Mouse (Mus musculus) myocyte (in vitro differentiated cells): ENCODE measurements around the gene BC030870. TPM values are rescaled to one million over a fixed set of nuclear protein-coding genes. Genes with fewer than 3 reads are reported as not detected.

Source experiments
- H3K27me3 ChIP-seq: one replicate; pipeline ENCODE4 v1.6.1; 2011; ENCODE audit not compliant: control insufficient read depth, insufficient read depth, insufficient read length
- H3K36me3 ChIP-seq: one replicate; pipeline ENCODE4 v1.6.1; 2011; ENCODE audit not compliant: control insufficient read depth, insufficient read depth
- H3K4me2 ChIP-seq: one replicate; pipeline ENCODE4 v1.6.1; 2011; ENCODE audit warnings: low read depth, control low read depth
- H3K4me3 ChIP-seq: one replicate; pipeline ENCODE4 v1.5.1; 2011; ENCODE audit warnings: mild to moderate bottlenecking, control low read depth, moderate library complexity
- H3K79me2 ChIP-seq: one replicate; pipeline ENCODE4 v1.6.1; 2011; ENCODE audit not compliant: control insufficient read depth, insufficient read depth
- H3ac ChIP-seq: one replicate; pipeline ENCODE4 v1.6.1; 2011; ENCODE audit not compliant: control insufficient read depth, insufficient read length
- CEBPB ChIP-seq: IDR thresholded peaks from 2 replicates; pipeline ENCODE4 v1.6.1; 2011; ENCODE audit warnings: mild to moderate bottlenecking, moderate library complexity; ENCODE audit not compliant: poor library complexity, insufficient read depth, severe bottlenecking
- E2F4 ChIP-seq: IDR thresholded peaks from one replicate; pipeline ENCODE4 v1.6.1; 2011; ENCODE audit warnings: mild to moderate bottlenecking, control low read depth, moderate library complexity; ENCODE audit not compliant: insufficient read depth
- MAX ChIP-seq: IDR thresholded peaks from one replicate; pipeline ENCODE4 v1.6.1; 2011; ENCODE audit warnings: low read depth, mild to moderate bottlenecking, control low read depth
- MYOD1 ChIP-seq, 3 experiments: IDR thresholded peaks; one replicate each; pipeline ENCODE4 v1.6.1; 2011; ENCODE audit warnings: control low read depth in 2 of 3, low read depth in 2 of 3, mild to moderate bottlenecking in 2 of 3, moderate library complexity in 1 of 3; ENCODE audit not compliant: insufficient read length in 2 of 3, control insufficient read depth in 1 of 3
- MYOG ChIP-seq, 3 experiments: IDR thresholded peaks; one replicate each; pipeline ENCODE4 v1.6.1; 2011; ENCODE audit warnings: control low read depth in 2 of 3, low read depth in 2 of 3, mild to moderate bottlenecking in 2 of 3; ENCODE audit not compliant: insufficient read length in 2 of 3, control insufficient read depth in 1 of 3, insufficient read depth in 1 of 3
- POLR2A ChIP-seq: IDR thresholded peaks from one replicate; pipeline ENCODE4 v1.6.1; 2011; ENCODE audit warnings: low read depth, mild to moderate bottlenecking, control low read depth, moderate library complexity; ENCODE audit not compliant: insufficient read length
- POLR2AphosphoS2 ChIP-seq: IDR thresholded peaks from one replicate; pipeline ENCODE4 v1.6.1; 2011; ENCODE audit warnings: low read depth, control low read depth; ENCODE audit not compliant: insufficient read length
- REST ChIP-seq: IDR thresholded peaks from one replicate; pipeline ENCODE4 v1.6.1; 2011; ENCODE audit warnings: mild to moderate bottlenecking, control low read depth, moderate library complexity; ENCODE audit not compliant: insufficient read depth, insufficient read length
- SRF ChIP-seq: IDR thresholded peaks from one replicate; pipeline ENCODE4 v1.6.1; 2011; ENCODE audit warnings: low read depth; ENCODE audit not compliant: control insufficient read depth, insufficient read length
- TCF12 ChIP-seq: IDR thresholded peaks from one replicate; pipeline ENCODE4 v1.6.1; 2011; ENCODE audit warnings: mild to moderate bottlenecking, control low read depth; ENCODE audit not compliant: poor library complexity, insufficient read depth, severe bottlenecking
- TCF3 ChIP-seq: IDR thresholded peaks from one replicate; pipeline ENCODE4 v1.6.1; 2011; ENCODE audit warnings: low read depth, control low read depth; ENCODE audit not compliant: insufficient read length
- USF1 ChIP-seq: IDR thresholded peaks from one replicate; pipeline ENCODE4 v1.6.1; 2011; ENCODE audit warnings: low read depth, mild to moderate bottlenecking, control low read depth, moderate library complexity
- polyA plus RNA-seq: library from polyadenylated mRNA; unstranded; fragments of >200 nt; fragmentation: generic; extraction: Trizol; gene quantifications from one replicate; pipeline ENCODE4 v1.2.1, GENCODE M21; 2012; ENCODE audit warnings: missing spikeins

Gene BC030870
- polyA plus RNA-seq, 1 experiment, result not detected

DNA sequence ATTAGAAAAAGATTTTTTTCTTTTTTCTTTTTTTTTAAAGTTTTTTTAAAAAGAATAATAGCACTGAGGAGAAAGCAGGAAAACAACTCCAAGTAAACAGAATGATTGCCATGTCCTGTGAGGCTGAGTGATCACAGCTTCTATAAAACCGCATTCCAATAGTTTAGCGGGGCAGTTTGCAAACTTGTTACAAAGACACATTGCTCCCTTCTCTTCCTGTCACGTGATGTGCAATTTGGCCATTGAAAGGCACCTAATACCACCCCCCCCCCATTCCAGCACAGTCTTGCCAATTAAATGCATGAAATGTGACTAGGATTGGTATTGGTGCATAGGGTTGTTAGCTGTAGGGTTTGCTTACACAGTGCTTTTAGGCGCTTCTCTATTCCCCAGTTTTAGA lies 58.4 kb downstream of the BC030870 start:
- TF ChIP-seq MYOG (IDR thresholded peaks at IDR 0.05; ENCODE audit: control insufficient read depth in 1 of 3, insufficient read depth in 1 of 3, insufficient read length in 2 of 3, low read depth in 2 of 3) (no peak), E2F4 (no peak), CEBPB (no peak), TCF3 (no peak), USF1 (no peak), REST (no peak), MAX (no peak), TCF12 (no peak)
- Histone ChIP-seq H3K4me3 (no peak overlapping the region), H3K79me2 (no peaks in the 10 kb centered on the region), H3K36me3 (no peaks in the 10 kb centered on the region), H3K27me3 (no peaks in the 10 kb centered on the region), H3ac (no peak overlapping the region), H3K4me2 (no peak overlapping the region)

DNA sequence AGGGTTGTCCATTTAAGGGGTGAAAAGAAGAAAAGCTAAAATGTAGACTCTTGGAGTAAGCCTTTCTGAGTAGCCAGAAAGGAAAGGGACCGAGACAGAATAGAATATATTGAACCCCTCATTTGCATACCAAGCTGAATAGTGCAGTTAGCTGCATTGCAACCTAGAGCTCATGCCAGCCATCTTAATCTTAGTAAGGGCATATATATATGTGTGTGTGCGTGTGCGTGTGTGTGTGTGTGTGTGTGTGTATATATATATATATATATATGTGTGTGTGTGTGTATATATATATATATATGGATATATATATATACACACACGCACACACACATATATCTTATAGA lies 60.9 kb downstream of the BC030870 start:
- H3ac ChIP-seq, result no peak overlapping the region
- H3K4me2 ChIP-seq, result no peak overlapping the region
- TF ChIP-seq MYOD1 (IDR thresholded peaks at IDR 0.05; ENCODE audit: control insufficient read depth in 1 of 3, insufficient read length in 2 of 3, low read depth in 2 of 3), result no peak
- no peak for TF ChIP-seq REST
- no peak for TF ChIP-seq E2F4
- no peak for TF ChIP-seq CEBPB
- no peak for TF ChIP-seq TCF3
- TF ChIP-seq SRF, result no peak
- no peak for TF ChIP-seq MYOG (IDR thresholded peaks at IDR 0.05; ENCODE audit: control insufficient read depth in 1 of 3, insufficient read depth in 1 of 3, insufficient read length in 2 of 3, low read depth in 2 of 3)
- no peak for TF ChIP-seq TCF12
- no peak for TF ChIP-seq USF1

DNA sequence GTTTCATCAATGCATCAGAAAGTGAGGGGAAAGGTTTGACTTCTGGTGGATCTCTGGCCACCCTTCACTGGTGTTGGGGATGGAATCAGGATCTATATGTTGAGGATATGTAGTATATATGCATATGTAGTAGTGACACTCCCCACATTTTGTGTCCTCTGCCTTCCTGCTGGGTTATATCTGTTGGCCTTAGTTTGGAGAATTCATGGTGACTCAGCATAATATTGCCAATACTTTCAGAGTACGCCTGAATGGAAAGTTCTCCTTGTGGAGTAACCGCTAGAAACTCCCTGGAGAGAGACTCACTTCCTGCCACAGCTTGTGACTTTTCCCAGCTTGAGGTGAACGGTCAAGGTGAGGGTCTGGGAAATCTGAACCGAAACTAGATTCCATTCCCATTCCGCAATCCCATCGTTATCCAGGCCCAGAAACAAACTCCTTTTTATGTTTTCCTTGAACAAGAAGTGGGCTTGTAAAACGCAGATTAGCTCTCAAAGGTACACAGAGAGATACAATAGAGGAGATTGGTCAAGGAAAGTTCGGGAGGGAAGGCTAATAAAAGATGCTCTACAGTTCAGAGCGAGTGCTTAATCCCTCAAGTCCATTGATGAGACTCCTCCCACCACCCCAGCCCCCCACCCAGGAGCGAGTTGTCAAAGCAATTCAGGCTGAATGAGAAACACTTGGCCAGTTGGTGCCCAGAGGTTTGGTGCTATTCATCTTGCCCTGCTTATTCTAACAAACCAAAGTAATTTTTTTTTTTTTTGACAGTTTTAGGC lies 61.5 kb downstream of the BC030870 start:
- Histone ChIP-seq H3K4me3 (no peak overlapping the region), H3ac (no peak overlapping the region), H3K4me2 (no peak overlapping the region), H3K36me3 (no peaks in the 10 kb centered on the region), H3K79me2 (no peaks in the 10 kb centered on the region), H3K27me3 (no peaks in the 10 kb centered on the region)
- no peak for TF ChIP-seq MYOG (IDR thresholded peaks at IDR 0.05; ENCODE audit: control insufficient read depth in 1 of 3, insufficient read depth in 1 of 3, insufficient read length in 2 of 3, low read depth in 2 of 3)
- TF ChIP-seq USF1, result no peak
- TF ChIP-seq TCF3, result no peak
- no peak for TF ChIP-seq SRF
- TF ChIP-seq E2F4, result no peak
- no peak for TF ChIP-seq CEBPB
- no peak for TF ChIP-seq TCF12
- TF ChIP-seq POLR2AphosphoS2, result no peak
- no peak for TF ChIP-seq REST
- no peak for TF ChIP-seq MAX
- TF ChIP-seq POLR2A, result no peak

More for the DNA sequence above, 60.9 kb downstream of the BC030870 start:
- H3K36me3 ChIP-seq, result no peaks in the 10 kb centered on the region
- no peak overlapping the region for H3K4me3 ChIP-seq
- no peaks in the 10 kb centered on the region for H3K79me2 ChIP-seq
- no peaks in the 10 kb centered on the region for H3K27me3 ChIP-seq

DNA sequence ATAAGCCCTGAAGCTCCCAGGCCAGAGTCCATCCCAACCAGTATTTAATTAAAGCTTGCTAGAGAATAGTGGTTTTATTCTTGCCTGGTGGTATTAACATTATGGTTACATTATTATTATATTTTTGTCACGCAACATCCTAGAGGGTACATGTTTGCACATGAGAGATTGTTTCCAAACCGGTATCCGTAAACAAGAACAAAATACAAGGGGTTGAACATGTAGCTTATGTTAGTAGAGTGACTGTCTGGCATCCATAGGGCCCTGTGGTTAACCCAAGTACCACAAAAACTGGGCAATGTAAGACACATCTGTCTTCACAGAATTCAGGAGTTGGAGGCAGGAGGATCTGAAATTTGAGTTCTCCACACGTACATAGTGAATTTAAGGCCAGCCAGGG lies 62.3 kb downstream of the BC030870 start:
- H3K36me3 ChIP-seq, result no peaks in the 10 kb centered on the region
- H3K27me3 ChIP-seq, result no peaks in the 10 kb centered on the region
- H3ac ChIP-seq, result no peak overlapping the region
- H3K4me3 ChIP-seq, result no peak overlapping the region
- TF ChIP-seq E2F4, result no peak
- TF ChIP-seq REST, result no peak
- TF ChIP-seq TCF12, result no peak
- no peak for TF ChIP-seq TCF3
- no peak for TF ChIP-seq POLR2AphosphoS2
- H3K4me2 ChIP-seq, result no peak overlapping the region
- H3K79me2 ChIP-seq, result no peaks in the 10 kb centered on the region

GRCm38 (mm10) chr8:65065622-65066021 lies 63.7 kb downstream of the BC030870 start:
- no peaks in the 10 kb centered on the region for H3K79me2 ChIP-seq
- TF ChIP-seq MAX (no peak), SRF (no peak), REST (no peak), POLR2A (no peak), TCF3 (no peak), USF1 (no peak), TCF12 (no peak), E2F4 (no peak), MYOG (IDR thresholded peaks at IDR 0.05; ENCODE audit: control insufficient read depth in 1 of 3, insufficient read depth in 1 of 3, insufficient read length in 2 of 3, low read depth in 2 of 3) (no peak), CEBPB (no peak), MYOD1 (IDR thresholded peaks at IDR 0.05; ENCODE audit: control insufficient read depth in 1 of 3, insufficient read length in 2 of 3, low read depth in 2 of 3) (no peak), POLR2AphosphoS2 (no peak)
- no peak overlapping the region for H3K4me3 ChIP-seq
- no peak overlapping the region for H3K4me2 ChIP-seq
- no peak overlapping the region for H3ac ChIP-seq
- H3K36me3 ChIP-seq, result no peaks in the 10 kb centered on the region
- H3K27me3 ChIP-seq, result no peaks in the 10 kb centered on the region
